Mouse (Mus musculus): ENCODE data around the gene Slc6a3. TPM values are rescaled to one million over a fixed set of nuclear protein-coding genes. Genes with fewer than 3 reads are reported as not detected.

Gene Slc6a3
- total RNA-seq (2014; rRNA removed) (not detected in 2 replicates), polyA plus RNA-seq (2012; rRNA removed) (not detected in 2 replicates)

DNA sequence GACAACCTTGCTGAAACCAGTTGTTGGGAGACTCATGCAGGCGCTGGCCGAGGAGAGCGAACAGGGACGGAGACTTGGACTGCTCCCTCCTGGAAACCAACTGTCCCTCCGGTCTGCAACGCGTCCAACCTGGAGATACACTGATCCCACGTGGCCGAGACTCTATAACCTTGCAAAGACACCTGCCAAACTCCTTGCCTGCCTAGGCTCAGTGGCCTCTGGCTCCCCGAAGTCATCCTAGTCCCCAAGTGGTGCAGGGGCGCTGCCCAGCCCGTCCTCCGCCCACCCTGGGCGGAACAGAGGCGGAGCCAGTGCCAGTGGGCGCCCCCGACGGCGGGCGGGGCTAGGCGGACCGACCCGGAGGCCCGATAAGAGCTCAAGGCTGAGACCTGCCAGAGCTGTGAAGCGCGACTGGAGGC is at the start of gene Slc6a3:
TSS of gene Slc6a3 (plus strand) at position 345 of the 419 bp plus-strand sequence.
- WGBS = under 1% methylated on average over 26 of the region's 26 CpGs
- Histone ChIP-seq H3K36me3 (ENCODE audit: control insufficient read depth, insufficient read depth, low read length) (no peaks in the 10 kb centered on the region), H3K79me2 (ENCODE audit: control insufficient read depth, insufficient read depth, low read length) (no peaks in the 10 kb centered on the region), H3K27ac (replicated peaks; ENCODE audit: insufficient read depth, low read depth, low read length) (no peak within 1 kb of the TSS), H3K4me1 (ENCODE audit: control insufficient read depth, insufficient read depth, low read length) (peaks cover 3% of the 10 kb centered on the region; the same call in 1 of the 2 replicates), H3K27me3 (ENCODE audit: control insufficient read depth, insufficient read depth, low read length) (peaks cover 16% of the 10 kb centered on the region; the same call in 1 of the 2 replicates), H3K9ac (ENCODE audit: low read depth, low read length) (no peak within 1 kb of the TSS), H3K4me3 (ENCODE audit: insufficient read depth, low read depth, low read length) (0 out of 2 replicates have a peak within 1 kb of the TSS, but pooled peaks have one; percentile 22)
- no peak for TF ChIP-seq CTCF (IDR thresholded peaks at IDR 0.05; ENCODE audit: low read depth, low read length)
- TF ChIP-seq POLR2A (IDR thresholded peaks at IDR 0.05; ENCODE audit: extremely low read depth, insufficient read depth, low read length) = no peak
- no peak for DNase-seq (ENCODE audit: extremely low read depth, low read depth, low spot score)

DNA sequence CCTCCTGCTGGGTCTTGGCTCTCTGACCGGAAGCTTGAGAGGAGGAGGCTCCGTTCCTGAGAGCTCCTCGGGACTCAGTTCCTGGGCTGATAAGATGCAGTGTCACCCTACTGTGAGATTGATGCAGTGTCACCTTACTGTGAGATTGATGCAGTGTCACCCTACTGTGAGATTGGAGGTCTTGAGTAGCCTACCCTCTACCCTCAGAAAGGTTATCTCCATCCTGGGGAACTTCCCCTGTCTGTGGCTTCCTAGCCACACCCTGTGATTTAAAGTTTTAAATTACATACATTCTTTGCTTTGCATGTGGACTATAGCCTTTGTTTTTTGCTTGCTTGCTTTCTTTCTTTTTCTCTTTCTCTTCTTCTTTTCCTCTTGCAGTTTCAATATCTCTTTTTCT is 48.4 kb upstream of the Slc6a3 start:
- no peak overlapping the region for H3K27ac ChIP-seq (replicated peaks; ENCODE audit: insufficient read depth, low read depth, low read length)
- TF ChIP-seq CTCF (IDR thresholded peaks at IDR 0.05; ENCODE audit: low read depth, low read length) = no peak
- TF ChIP-seq POLR2A (IDR thresholded peaks at IDR 0.05; ENCODE audit: extremely low read depth, insufficient read depth, low read length) = no peak
- no peaks in the 10 kb centered on the region for H3K4me1 ChIP-seq (ENCODE audit: control insufficient read depth, insufficient read depth, low read length)
- H3K4me3 ChIP-seq (ENCODE audit: insufficient read depth, low read depth, low read length) = no peak overlapping the region
- no peaks in the 10 kb centered on the region for H3K79me2 ChIP-seq (ENCODE audit: control insufficient read depth, insufficient read depth, low read length)
- H3K27me3 ChIP-seq (ENCODE audit: control insufficient read depth, insufficient read depth, low read length) = no peaks in the 10 kb centered on the region
- WGBS = 59% methylated on average over 3 of the region's 3 CpGs
- no peaks in the 10 kb centered on the region for H3K36me3 ChIP-seq (ENCODE audit: control insufficient read depth, insufficient read depth, low read length)
- H3K9ac ChIP-seq (ENCODE audit: low read depth, low read length) = no peak overlapping the region
- no peak for DNase-seq (ENCODE audit: extremely low read depth, low read depth, low spot score)

- Histone ChIP-seq H3K27ac (replicated peaks; ENCODE audit: insufficient read depth, low read depth, low read length) (no peak overlapping the region), H3K4me1 (ENCODE audit: control insufficient read depth, insufficient read depth, low read length) (no peaks in the 10 kb centered on the region), H3K9ac (ENCODE audit: low read depth, low read length) (no peak overlapping the region), H3K4me3 (ENCODE audit: insufficient read depth, low read depth, low read length) (no peak overlapping the region), H3K36me3 (ENCODE audit: control insufficient read depth, insufficient read depth, low read length) (no peaks in the 10 kb centered on the region), H3K79me2 (ENCODE audit: control insufficient read depth, insufficient read depth, low read length) (no peaks in the 10 kb centered on the region), H3K27me3 (ENCODE audit: control insufficient read depth, insufficient read depth, low read length) (no peaks in the 10 kb centered on the region)
- WGBS = 63% methylated on average over 9 of the region's 9 CpGs
- TF ChIP-seq POLR2A (IDR thresholded peaks at IDR 0.05; ENCODE audit: extremely low read depth, insufficient read depth, low read length) (no peak), CTCF (IDR thresholded peaks at IDR 0.05; ENCODE audit: low read depth, low read length) (no peak)
- DNase-seq (ENCODE audit: extremely low read depth, low read depth, low spot score) = no peak
Measured at GRCm38 (mm10) chr13:73488707-73489106, 47.8 kb upstream of the Slc6a3 start.

GRCm38 (mm10) chr13:73489986-73490385 is 46.6 kb upstream of the Slc6a3 start:
- Histone ChIP-seq H3K9ac (ENCODE audit: low read depth, low read length) (no peak overlapping the region), H3K4me3 (ENCODE audit: insufficient read depth, low read depth, low read length) (no peak overlapping the region), H3K4me1 (ENCODE audit: control insufficient read depth, insufficient read depth, low read length) (no peaks in the 10 kb centered on the region), H3K27me3 (ENCODE audit: control insufficient read depth, insufficient read depth, low read length) (no peaks in the 10 kb centered on the region), H3K27ac (replicated peaks; ENCODE audit: insufficient read depth, low read depth, low read length) (no peak overlapping the region), H3K36me3 (ENCODE audit: control insufficient read depth, insufficient read depth, low read length) (no peaks in the 10 kb centered on the region), H3K79me2 (ENCODE audit: control insufficient read depth, insufficient read depth, low read length) (no peaks in the 10 kb centered on the region)
- DNase-seq (ENCODE audit: extremely low read depth, low read depth, low spot score) = peak; percentile 9
- WGBS = 91% methylated on average over 3 of the region's 3 CpGs
- TF ChIP-seq CTCF (IDR thresholded peaks at IDR 0.05; ENCODE audit: low read depth, low read length) = no peak
- TF ChIP-seq POLR2A (IDR thresholded peaks at IDR 0.05; ENCODE audit: extremely low read depth, insufficient read depth, low read length) = no peak

DNA sequence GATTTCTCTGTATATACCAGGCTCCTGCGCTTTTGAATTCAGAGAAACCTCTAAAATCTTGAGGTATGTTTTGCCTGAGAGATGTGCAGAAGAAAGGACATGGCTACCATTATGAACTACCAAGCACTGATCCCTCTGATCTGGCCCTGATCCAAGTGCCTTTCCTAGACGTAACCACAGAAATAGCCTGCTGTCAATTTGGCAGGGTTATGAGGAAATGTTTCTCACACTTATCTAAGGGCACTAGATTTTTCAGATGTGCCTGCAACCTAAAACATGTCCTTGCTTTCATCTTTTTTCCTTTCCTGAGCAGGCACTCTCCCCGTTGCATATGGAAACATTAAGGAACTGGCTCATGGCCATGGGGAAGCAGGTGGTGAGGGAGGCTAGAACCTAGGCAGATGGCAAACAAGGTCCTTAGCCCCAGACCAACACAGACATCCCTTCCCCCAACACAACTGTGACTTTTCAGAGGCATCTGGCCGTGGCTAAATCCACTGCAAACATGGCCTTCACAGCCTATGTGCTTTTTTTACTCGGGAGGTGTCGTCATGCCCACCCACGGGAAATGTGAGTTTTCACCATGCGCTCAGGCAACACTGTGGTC is 45.9 kb upstream of the Slc6a3 start:
- H3K27me3 ChIP-seq (ENCODE audit: control insufficient read depth, insufficient read depth, low read length) = no peaks in the 10 kb centered on the region
- TF ChIP-seq POLR2A (IDR thresholded peaks at IDR 0.05; ENCODE audit: extremely low read depth, insufficient read depth, low read length) = no peak
- no peak for TF ChIP-seq CTCF (IDR thresholded peaks at IDR 0.05; ENCODE audit: low read depth, low read length)
- DNase-seq (ENCODE audit: extremely low read depth, low read depth, low spot score) = no peak
- no peak overlapping the region for H3K4me3 ChIP-seq (ENCODE audit: insufficient read depth, low read depth, low read length)
- H3K9ac ChIP-seq (ENCODE audit: low read depth, low read length) = no peak overlapping the region
- H3K79me2 ChIP-seq (ENCODE audit: control insufficient read depth, insufficient read depth, low read length) = no peaks in the 10 kb centered on the region
- no peaks in the 10 kb centered on the region for H3K36me3 ChIP-seq (ENCODE audit: control insufficient read depth, insufficient read depth, low read length)
- H3K4me1 ChIP-seq (ENCODE audit: control insufficient read depth, insufficient read depth, low read length) = no peaks in the 10 kb centered on the region
- 81% methylated on average over 8 of the region's 8 CpGs for WGBS
- no peak overlapping the region for H3K27ac ChIP-seq (replicated peaks; ENCODE audit: insufficient read depth, low read depth, low read length)

GRCm38 (mm10) chr13:73493183-73493582 is 43.4 kb upstream of the Slc6a3 start:
- no peak overlapping the region for H3K9ac ChIP-seq (ENCODE audit: low read depth, low read length)
- H3K79me2 ChIP-seq (ENCODE audit: control insufficient read depth, insufficient read depth, low read length) = no peaks in the 10 kb centered on the region
- WGBS = 91% methylated on average over 4 of the region's 4 CpGs
- no peaks in the 10 kb centered on the region for H3K27me3 ChIP-seq (ENCODE audit: control insufficient read depth, insufficient read depth, low read length)
- no peak for TF ChIP-seq CTCF (IDR thresholded peaks at IDR 0.05; ENCODE audit: low read depth, low read length)
- no peak for TF ChIP-seq POLR2A (IDR thresholded peaks at IDR 0.05; ENCODE audit: extremely low read depth, insufficient read depth, low read length)
- H3K27ac ChIP-seq (replicated peaks; ENCODE audit: insufficient read depth, low read depth, low read length) = no peak overlapping the region
- DNase-seq (ENCODE audit: extremely low read depth, low read depth, low spot score) = no peak
- no peaks in the 10 kb centered on the region for H3K36me3 ChIP-seq (ENCODE audit: control insufficient read depth, insufficient read depth, low read length)
- no peak overlapping the region for H3K4me3 ChIP-seq (ENCODE audit: insufficient read depth, low read depth, low read length)
- H3K4me1 ChIP-seq (ENCODE audit: control insufficient read depth, insufficient read depth, low read length) = no peaks in the 10 kb centered on the region

Measured in liver, adult 2 months (tissue).